Mouse (Mus musculus) adrenal gland, adult (tissue): ENCODE data around the gene Arid1b.
A peak's percentile ranks its signal among the peaks of the same experiment; 100 is the strongest.

Experiments used
- DNase-seq, 2 experiments: peaks; one replicate each; pipeline ENCODE4 v3.0.0; 2022 to 2023; ENCODE audit warnings: low spot score in 1 of 2; ENCODE audit not compliant: inconsistent age in 2 of 2

The Arid1b gene

GRCm38 (mm10) chr17:5052800-5053179 is 58.7 kb downstream of the Arid1b start:
- no peak for DNase-seq

- no peak for DNase-seq
Measured at GRCm38 (mm10) chr17:5053201-5053600, 59.1 kb downstream of the Arid1b start.

DNA sequence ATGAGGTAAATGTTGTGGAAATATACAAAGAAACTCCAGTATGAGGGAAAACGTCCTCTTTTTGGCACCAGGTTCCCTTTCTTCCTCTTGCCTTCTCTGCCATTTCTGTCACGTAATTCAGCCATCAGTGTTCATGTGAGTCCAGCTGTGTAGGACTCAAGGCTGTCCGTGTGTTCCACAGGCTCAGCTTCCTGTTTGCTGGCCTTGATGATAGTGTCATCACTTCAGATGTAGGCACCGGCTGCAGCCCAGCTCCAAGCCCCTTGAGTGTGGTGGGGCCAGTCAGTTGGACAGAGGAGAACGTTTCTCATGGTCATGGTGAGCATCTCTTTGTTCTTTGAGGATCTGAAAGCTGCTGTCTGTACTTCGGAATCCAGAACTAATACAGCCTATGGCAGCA is 61.3 kb downstream of the Arid1b start:
- DNase-seq: peak in 1 of 2 experiments; percentile 67

DNA sequence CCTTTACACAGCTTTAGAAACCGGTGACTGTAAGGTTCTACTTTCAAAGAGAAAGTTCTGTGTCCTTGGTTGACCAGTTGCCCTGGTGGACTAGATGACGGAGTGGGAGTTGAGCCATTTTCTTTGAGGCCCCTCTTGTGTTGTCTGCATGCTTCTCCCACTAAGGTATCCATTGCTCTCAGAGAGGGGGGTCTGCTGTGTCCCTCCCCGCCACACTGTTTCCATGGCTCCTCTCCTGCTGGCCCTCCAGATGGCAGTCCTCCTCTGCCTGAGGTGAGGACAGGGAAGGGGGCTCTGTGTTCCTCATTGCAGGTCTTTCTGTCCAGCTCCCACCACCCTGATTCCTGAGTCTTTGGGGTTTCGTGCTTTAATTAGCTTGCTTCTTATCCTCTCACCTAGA is 62.5 kb downstream of the Arid1b start:
- DNase-seq: no peak

GRCm38 (mm10) chr17:5057286-5057685 is 63.2 kb downstream of the Arid1b start:
- DNase-seq: no peak

DNA sequence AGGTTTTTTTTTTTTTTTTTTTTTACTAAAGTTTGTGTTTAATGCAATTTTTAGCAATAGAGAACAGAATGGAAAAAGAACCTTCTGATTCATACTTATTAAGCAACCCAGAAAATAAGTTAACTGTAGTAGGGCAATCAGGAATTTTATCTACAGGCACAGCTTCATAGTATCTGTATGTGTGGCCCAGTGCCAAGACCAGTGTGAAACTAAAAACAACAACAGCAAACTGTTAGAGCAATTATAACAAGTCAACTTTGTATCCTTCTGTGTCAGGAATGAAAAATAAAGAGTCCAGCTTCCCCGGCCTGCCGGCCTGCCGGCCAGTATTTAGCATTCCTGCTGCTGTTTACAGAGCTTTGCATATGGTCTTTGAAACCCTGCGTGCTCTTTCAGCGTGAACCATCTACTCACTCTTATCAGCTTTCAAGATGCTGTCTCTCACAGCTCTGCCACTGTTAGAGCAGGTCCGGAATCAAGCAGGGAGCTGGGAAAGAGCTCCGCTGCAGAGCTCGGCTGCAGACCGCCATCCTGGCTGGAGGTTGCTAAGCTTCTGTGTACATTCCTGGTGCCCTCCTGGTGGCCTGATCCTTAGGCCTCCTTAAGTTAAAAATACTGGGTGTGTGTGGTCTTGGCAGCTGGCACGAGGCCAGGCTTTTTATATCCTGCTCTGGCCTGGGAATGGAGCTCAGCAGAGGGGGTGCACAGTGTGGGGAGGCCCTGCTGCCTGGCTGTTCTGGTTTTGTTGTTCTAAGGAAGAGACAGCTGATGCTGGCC is 64.0 kb downstream of the Arid1b start:
- DNase-seq: peak; percentile 56 to 80

DNA sequence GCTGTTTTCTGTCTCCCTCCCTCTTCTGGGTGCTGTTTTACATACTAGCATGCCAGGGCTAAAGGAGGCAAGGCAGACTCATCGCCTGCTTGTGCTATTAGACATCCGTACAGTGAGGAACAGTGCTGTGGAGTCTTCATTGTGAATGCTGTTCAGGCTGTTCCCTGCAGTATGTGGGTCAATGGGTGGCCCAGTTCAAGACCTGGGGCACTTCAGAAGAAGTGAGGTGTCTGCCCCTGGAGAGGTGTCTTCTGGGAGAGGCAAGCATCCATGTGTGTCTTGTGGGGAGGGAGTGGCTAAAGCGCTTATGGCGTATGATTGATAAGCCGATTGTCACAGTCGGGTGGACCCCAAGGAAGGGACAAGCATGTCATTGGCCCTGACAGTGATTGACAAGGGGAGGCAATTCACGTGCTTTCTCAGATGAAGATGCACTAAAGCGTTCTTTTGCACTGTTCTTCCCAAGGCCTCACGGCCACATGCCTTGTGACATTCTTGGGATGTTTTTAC is 65.0 kb downstream of the Arid1b start:
- DNase-seq: no peak

- DNase-seq: no peak
Measured at GRCm38 (mm10) chr17:5060515-5061084, 66.5 kb downstream of the Arid1b start.

GRCm38 (mm10) chr17:5061183-5061582 is 67.1 kb downstream of the Arid1b start:
- DNase-seq: no peak

GRCm38 (mm10) chr17:5061593-5061992 is 67.5 kb downstream of the Arid1b start:
- DNase-seq: peak in 1 of 2 experiments; percentile 88

DNA sequence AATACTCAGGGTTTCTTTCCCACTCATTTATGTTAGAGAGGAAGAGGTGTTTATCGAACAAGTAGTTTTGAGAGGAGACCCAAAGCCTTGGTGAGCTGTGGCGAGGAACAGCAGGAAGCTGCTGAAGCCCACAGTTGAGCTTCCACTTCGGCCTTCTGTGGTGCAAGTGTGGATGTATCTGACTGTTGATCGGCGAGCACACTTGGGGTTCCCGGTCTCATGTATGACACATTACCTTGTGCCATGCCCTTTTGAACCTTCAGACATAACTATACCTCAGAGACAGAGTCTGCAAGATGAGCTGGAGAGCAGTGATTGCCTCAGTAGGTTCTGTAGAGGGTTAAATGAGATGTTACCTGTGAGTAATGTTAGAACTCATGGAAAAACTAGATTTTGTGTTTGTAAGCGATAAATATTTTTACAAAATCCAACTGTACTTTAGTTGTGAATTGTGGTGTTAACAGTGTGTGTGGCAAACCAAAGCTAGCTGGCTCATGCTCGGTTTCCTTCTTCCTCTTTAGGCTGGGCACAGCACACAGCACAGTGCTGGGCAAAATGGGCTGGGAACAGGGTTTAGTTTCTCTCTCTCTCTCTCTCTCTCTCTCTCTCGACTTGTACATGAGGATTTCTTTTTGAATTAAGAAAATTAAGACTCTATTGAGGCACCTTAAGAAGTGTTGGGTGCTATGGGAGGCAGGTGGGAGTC is 69.5 kb downstream of the Arid1b start:
- no peak for DNase-seq

GRCm38 (mm10) chr17:5064777-5065176 is 70.6 kb downstream of the Arid1b start:
- DNase-seq: no peak

- no peak for DNase-seq
Measured at GRCm38 (mm10) chr17:5065270-5065669, 71.1 kb downstream of the Arid1b start.

DNA sequence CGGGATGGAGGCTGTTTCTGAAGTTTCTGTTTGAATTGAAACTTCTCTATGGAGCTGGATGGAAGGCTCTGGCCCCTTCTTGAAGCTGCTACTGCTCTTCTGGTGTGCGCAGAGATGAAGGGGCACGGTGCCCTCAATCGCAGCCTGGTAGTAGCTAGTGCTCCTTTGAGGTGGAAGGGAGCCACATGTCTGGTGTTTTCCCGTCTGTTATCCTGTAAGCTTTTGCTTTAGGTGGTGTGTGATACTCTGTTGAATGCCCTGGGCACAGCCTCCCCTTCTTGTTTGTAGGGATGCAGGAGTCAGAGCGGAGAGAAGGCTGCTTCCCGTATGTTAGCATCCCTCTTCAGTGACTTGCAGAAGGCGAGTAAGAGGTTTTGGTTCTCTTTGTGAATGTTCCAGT is 72.7 kb downstream of the Arid1b start:
- no peak for DNase-seq

- DNase-seq: no peak
Measured at GRCm38 (mm10) chr17:5067264-5067663, 73.1 kb downstream of the Arid1b start.

- DNase-seq: no peak
Measured at GRCm38 (mm10) chr17:5070399-5070798, 76.3 kb downstream of the Arid1b start.

GRCm38 (mm10) chr17:5072539-5072938 is 78.4 kb downstream of the Arid1b start:
- peak; percentile 76 to 87 for DNase-seq

- DNase-seq: no peak
Measured at GRCm38 (mm10) chr17:5074752-5075506, 80.8 kb downstream of the Arid1b start.

DNA sequence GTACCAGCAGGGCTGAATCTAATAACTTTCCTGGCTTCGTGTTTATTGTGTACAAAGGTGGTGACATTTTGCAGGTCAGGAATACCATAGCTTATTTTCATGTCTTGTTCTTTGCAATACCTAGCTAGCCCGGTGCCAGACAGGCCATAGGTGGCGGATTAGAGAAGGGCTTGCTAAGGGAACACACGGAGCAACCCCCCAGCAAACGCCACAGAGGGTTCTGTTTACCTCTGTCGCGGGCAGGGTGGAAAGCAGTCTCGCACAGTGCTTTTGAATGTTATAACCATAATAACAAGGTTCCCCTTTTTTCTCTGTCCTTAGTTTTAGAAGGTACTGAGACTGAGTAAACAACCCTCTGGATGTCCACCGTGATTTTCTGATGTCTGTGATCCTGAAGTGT is 83.9 kb downstream of the Arid1b start:
- no peak for DNase-seq

- DNase-seq: peak in 1 of 2 experiments; percentile 72
Measured at GRCm38 (mm10) chr17:5078576-5078975, 84.4 kb downstream of the Arid1b start.

- no peak for DNase-seq
Measured at GRCm38 (mm10) chr17:5080884-5081419, 86.8 kb downstream of the Arid1b start.
